Mouse (Mus musculus) CH12.LX (cell line): ENCODE results near the gene Atp6v1g2. TPM values are rescaled to one million over a fixed set of nuclear protein-coding genes. Genes with fewer than 3 reads are reported as not detected.

Source experiments
- DNase-seq: peaks from one replicate; pipeline ENCODE4 v3.0.0-alpha.2; 2013; ENCODE audit errors: extremely low read depth
- H3K27ac ChIP-seq: 2 replicates; pipeline ENCODE4 v1.5.1; 2012; ENCODE audit warnings: low read depth, mild to moderate bottlenecking, control low read depth, moderate library complexity; ENCODE audit not compliant: insufficient read depth
- H3K27me3 ChIP-seq: replicated peaks from 2 replicates; pipeline ENCODE3; 2012; ENCODE audit warnings: inconsistent platforms
- H3K36me3 ChIP-seq, 2 experiments: replicated peaks in 1 of 2; 2 replicates each; pipeline versions ENCODE3 to v1.6.1; 2012; ENCODE audit warnings: inconsistent platforms in 1 of 2, low read length in 1 of 2, mild to moderate bottlenecking in 1 of 2, mixed read lengths in 1 of 2, moderate library complexity in 1 of 2; ENCODE audit not compliant: control insufficient read depth in 1 of 2, insufficient read depth in 1 of 2
- H3K4me1 ChIP-seq, 2 experiments: 2 replicates each; pipeline ENCODE4 v1.6.1; 2012; ENCODE audit warnings: inconsistent platforms in 1 of 2, moderate library complexity in 1 of 2; ENCODE audit not compliant: insufficient read depth in 2 of 2, control insufficient read depth in 1 of 2
- H3K4me2 ChIP-seq: 2 replicates; pipeline ENCODE4 v1.6.1; 2012; ENCODE audit warnings: low read depth, mild to moderate bottlenecking, control low read depth; ENCODE audit not compliant: poor library complexity, insufficient read depth, severe bottlenecking
- H3K4me3 ChIP-seq, 3 experiments: fragments of 150-350 bp in 1 of 3; sonication (generic) in 1 of 3; replicated peaks in 1 of 3; 2 replicates each; pipeline versions ENCODE3 to v1.5.1; 2011 to 2012; ENCODE audit warnings: low read depth in 2 of 3, low read length in 2 of 3, mild to moderate bottlenecking in 2 of 3, moderate library complexity in 2 of 3, control low read depth in 1 of 3, improper control_type of control experiment in 1 of 3, inconsistent platforms in 1 of 3, mixed read lengths in 1 of 3; ENCODE audit not compliant: poor library complexity in 1 of 3
- H3K79me2 ChIP-seq: replicated peaks from 2 replicates; pipeline ENCODE4 v1.6.1; 2012; ENCODE audit warnings: mild to moderate bottlenecking, moderate library complexity; ENCODE audit not compliant: control insufficient read depth, poor library complexity, insufficient read depth, severe bottlenecking; ENCODE audit errors: extremely low read depth
- H3K9ac ChIP-seq: 2 replicates; pipeline ENCODE4 v1.6.1; 2012; ENCODE audit warnings: low read depth, mild to moderate bottlenecking, control low read depth, moderate library complexity; ENCODE audit not compliant: insufficient read depth
- H3K9me3 ChIP-seq: replicated peaks from 2 replicates; pipeline ENCODE3; 2012; ENCODE audit warnings: low read length, inconsistent platforms, mixed read lengths
- CHD1 ChIP-seq: IDR thresholded peaks from 2 replicates; pipeline ENCODE4 v1.6.1; 2012; ENCODE audit warnings: low read depth, low read length, improper control_type of control experiment, inconsistent platforms
- CHD2 ChIP-seq: IDR thresholded peaks from 2 replicates; pipeline ENCODE4 v1.6.1; 2011; ENCODE audit warnings: low read length, improper control_type of control experiment
- E2F4 ChIP-seq: IDR thresholded peaks from 2 replicates; pipeline ENCODE4 v1.6.1; 2011; ENCODE audit warnings: low read depth, low read length, improper control_type of control experiment; ENCODE audit not compliant: insufficient replicate concordance
- ELF1 ChIP-seq: IDR thresholded peaks from 2 replicates; pipeline ENCODE4 v1.6.1; 2014; ENCODE audit warnings: low read depth, mild to moderate bottlenecking, inconsistent platforms, low read length, improper control_type of control experiment
- EP300 ChIP-seq: IDR thresholded peaks from 2 replicates; pipeline ENCODE4 v1.6.1; 2011; ENCODE audit warnings: low read length, improper control_type of control experiment
- ETS1 ChIP-seq: conservative IDR thresholded peaks from 2 replicates; pipeline ENCODE4 v1.6.1; 2012; ENCODE audit warnings: low read depth, mild to moderate bottlenecking, inconsistent platforms, low read length, improper control_type of control experiment, moderate library complexity
- GABPA ChIP-seq: IDR thresholded peaks from 2 replicates; pipeline ENCODE4 v1.6.1; 2012; ENCODE audit warnings: low read depth, low read length, improper control_type of control experiment, inconsistent platforms; ENCODE audit not compliant: insufficient replicate concordance
- HCFC1 ChIP-seq: IDR thresholded peaks from 2 replicates; pipeline ENCODE4 v1.6.1; 2012; ENCODE audit warnings: low read depth, mild to moderate bottlenecking, inconsistent platforms, low read length, improper control_type of control experiment
- IRF4 ChIP-seq: IDR thresholded peaks from 2 replicates; pipeline ENCODE4 v1.6.1; 2014; ENCODE audit warnings: low read depth, mild to moderate bottlenecking, inconsistent platforms, low read length, improper control_type of control experiment
- KAT2A ChIP-seq: IDR thresholded peaks from 2 replicates; pipeline ENCODE4 v1.6.1; 2012; ENCODE audit warnings: low read length, improper control_type of control experiment, inconsistent platforms; ENCODE audit not compliant: insufficient replicate concordance
- MAFK ChIP-seq: IDR thresholded peaks from 2 replicates; pipeline ENCODE4 v1.6.1; 2011; ENCODE audit warnings: low read length, improper control_type of control experiment; ENCODE audit not compliant: insufficient replicate concordance
- MXI1 ChIP-seq: IDR thresholded peaks from 2 replicates; pipeline ENCODE4 v1.6.1; 2011; ENCODE audit warnings: mild to moderate bottlenecking, low read depth, low read length, improper control_type of control experiment
- MYC ChIP-seq: IDR thresholded peaks from 2 replicates; pipeline ENCODE4 v1.6.1; 2011; ENCODE audit warnings: low read depth, mild to moderate bottlenecking, improper control_type of control experiment, low read length
- PAX5 ChIP-seq: IDR thresholded peaks from 2 replicates; pipeline ENCODE4 v1.6.1; 2012; ENCODE audit warnings: low read length, inconsistent platforms, mixed read lengths
- POLR2A ChIP-seq: IDR thresholded peaks from 2 replicates; pipeline ENCODE4 v1.6.1; 2011; ENCODE audit warnings: low read depth, mild to moderate bottlenecking, improper control_type of control experiment, low read length
- POLR2AphosphoS2 ChIP-seq: IDR thresholded peaks from 2 replicates; pipeline ENCODE4 v1.6.1; 2011; ENCODE audit warnings: low read depth, low read length, improper control_type of control experiment
- RAD21 ChIP-seq: IDR thresholded peaks from 2 replicates; pipeline ENCODE4 v1.6.1; 2011; ENCODE audit warnings: low read depth, mild to moderate bottlenecking, low read length, improper control_type of control experiment, moderate library complexity
- RCOR1 ChIP-seq: conservative IDR thresholded peaks from 2 replicates; pipeline ENCODE4 v1.6.1; 2012; ENCODE audit warnings: low read depth, mild to moderate bottlenecking, inconsistent platforms, low read length, improper control_type of control experiment
- SMC3 ChIP-seq: IDR thresholded peaks from 2 replicates; pipeline ENCODE4 v1.6.1; 2011; ENCODE audit warnings: low read depth, low read length, improper control_type of control experiment
- TBP ChIP-seq: conservative IDR thresholded peaks from 2 replicates; pipeline ENCODE4 v1.6.1; 2011; ENCODE audit warnings: low read depth, low read length, improper control_type of control experiment
- TCF12 ChIP-seq: IDR thresholded peaks from 2 replicates; pipeline ENCODE4 v1.6.1; 2014; ENCODE audit warnings: low read depth, mild to moderate bottlenecking, inconsistent platforms, low read length, improper control_type of control experiment
- UBTF ChIP-seq: IDR thresholded peaks from 2 replicates; pipeline ENCODE4 v1.6.1; 2012; ENCODE audit warnings: low read depth, mild to moderate bottlenecking, inconsistent platforms, low read length, improper control_type of control experiment, moderate library complexity
- USF2 ChIP-seq: conservative IDR thresholded peaks from 2 replicates; pipeline ENCODE4 v1.6.1; 2011; ENCODE audit warnings: low read depth, low read length, improper control_type of control experiment
- ZC3H11A ChIP-seq: IDR thresholded peaks from 2 replicates; pipeline ENCODE4 v1.6.1; 2012; ENCODE audit warnings: low read depth, mild to moderate bottlenecking, inconsistent platforms, low read length, improper control_type of control experiment
- ZKSCAN1 ChIP-seq: IDR thresholded peaks from 2 replicates; pipeline ENCODE4 v1.6.1; 2012; ENCODE audit warnings: low read depth, inconsistent platforms, low read length, improper control_type of control experiment, borderline replicate concordance
- ZNF384 ChIP-seq: IDR thresholded peaks from 2 replicates; pipeline ENCODE4 v1.6.1; 2012; ENCODE audit warnings: low read depth, low read length, improper control_type of control experiment, inconsistent platforms
- dilution Hi-C: fragments of 300-500 bp; cut with MboI; formaldehyde crosslinking; loops from 2 replicates; pipeline ENCODE4 v1.14.3; 2020; ENCODE audit warnings: low sequenced_read_pairs; ENCODE audit not compliant: extremely low pct_unique_long_range_greater_than_20kb, extremely low pct_ligation_motif_present
- in situ Hi-C: fragments of 300-500 bp; cut with MboI; formaldehyde crosslinking; loops from 3 replicates; pipeline ENCODE4 v1.14.3; 2019; ENCODE audit warnings: low sequenced_read_pairs, low pct_ligation_motif_present, low pct_unique_long_range_greater_than_20kb, mixed read lengths
- polyA plus RNA-seq: library from polyadenylated mRNA; unstranded; fragments of >175 nt; gene quantifications from 2 replicates; pipeline ENCODE4 v1.2.1, GENCODE M21; 2012; ENCODE audit warnings: low read depth; ENCODE audit not compliant: insufficient read length
- total RNA-seq, 2 experiments: library from RNA; depleted of rRNA; stranded (reverse); fragments of 300-350 nt in 1 of 2; fragments of >200 nt in 1 of 2; gene quantifications; 2 replicates each; pipeline ENCODE4 v1.2.3; 2012 to 2014

Gene Atp6v1g2
- total and polyA plus RNA-seq, 3 experiments, result 0.23 to 1.4 (median 0.76) TPM

DNA sequence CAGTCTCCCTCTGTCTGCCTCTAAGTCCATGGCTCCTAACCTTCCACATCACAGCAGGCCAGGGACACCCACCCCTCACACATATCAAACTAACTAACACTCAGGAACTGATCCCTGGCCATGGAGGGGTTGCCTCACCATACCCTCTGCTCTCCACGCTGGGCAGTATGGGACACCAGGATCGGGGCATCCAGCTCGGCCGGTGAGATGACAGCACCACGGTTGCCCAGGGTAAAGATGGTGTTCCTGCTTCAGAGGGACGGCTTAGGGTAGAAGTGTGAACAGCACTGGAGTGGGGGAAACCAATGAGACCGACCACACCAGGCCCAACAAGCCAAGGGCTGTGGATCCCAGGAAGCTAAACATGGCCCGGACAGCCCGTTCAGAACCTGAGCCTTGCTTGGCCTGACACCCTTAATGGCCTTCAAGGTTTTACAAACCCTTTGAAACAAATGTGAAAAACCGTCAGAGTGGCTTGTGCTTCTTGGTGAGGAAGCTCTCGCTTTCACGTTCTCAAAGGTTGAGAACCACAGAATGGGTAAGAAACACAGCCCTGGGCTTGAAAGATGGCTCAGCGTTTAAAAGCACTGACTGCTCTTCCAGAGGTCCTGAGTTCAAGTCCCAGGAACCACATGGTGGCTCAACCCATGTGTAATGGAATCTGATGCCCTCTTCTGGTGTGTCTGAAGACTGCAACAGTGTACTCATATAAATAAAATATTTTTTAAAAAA, 45.7 kb downstream of the Atp6v1g2 start:
- H3K79me2 ChIP-seq, result no peaks in the 10 kb centered on the region
- no peak overlapping the region for H3K9ac ChIP-seq
- peaks cover 0 to 38% of the 10 kb centered on the region in 2 experiments for H3K36me3 ChIP-seq
- no peak overlapping the region for H3K4me2 ChIP-seq
- peaks cover 0 to 11% of the 10 kb centered on the region in 2 experiments; a peak in 2 of 4 replicates for H3K4me1 ChIP-seq
- H3K4me3 ChIP-seq, result no peak overlapping the region
- DNase-seq, result peak; percentile 74
- no peak overlapping the region for H3K27ac ChIP-seq
- TF ChIP-seq MAFK (0 out of 2 replicates have a peak, but pooled peaks have one; percentile 61), KAT2A (no peak), POLR2AphosphoS2 (no peak), CHD2 (no peak), ZC3H11A (no peak), ELF1 (peak; percentile 67; the same call in 1 of the 2 replicates), TCF12 (no peak), CHD1 (no peak), IRF4 (peak; percentile 92), MYC (peak; percentile 29; the same call in 1 of the 2 replicates), GABPA (no peak), SMC3 (no peak), UBTF (no peak), POLR2A (no peak), ZKSCAN1 (no peak), TBP (peak; percentile 94), EP300 (peak; percentile 87), RAD21 (no peak), ZNF384 (no peak), RCOR1 (no peak)
- TF ChIP-seq, all 38 proteins: peak for 6
- dilution Hi-C loops (no loop called here), in situ Hi-C loops (no loop called here)
- H3K27me3 ChIP-seq, result no peaks in the 10 kb centered on the region
- peaks cover 4% of the 10 kb centered on the region for H3K9me3 ChIP-seq

GRCm38 (mm10) chr17:35280276-35280675, 46.8 kb downstream of the Atp6v1g2 start:
- TF ChIP-seq EP300 (no peak), ZC3H11A (no peak), ETS1 (no peak), HCFC1 (no peak), E2F4 (no peak), PAX5 (no peak), RCOR1 (no peak), UBTF (no peak), USF2 (no peak), MXI1 (no peak), SMC3 (no peak), GABPA (no peak)
- no peak overlapping the region for H3K4me3 ChIP-seq
- peaks cover 0 to 9% of the 10 kb centered on the region in 2 experiments; a peak in 2 of 4 replicates for H3K4me1 ChIP-seq
- H3K9ac ChIP-seq, result no peak overlapping the region
- dilution Hi-C loops (no loop called here), in situ Hi-C loops (no loop called here)
- no peaks in the 10 kb centered on the region for H3K27me3 ChIP-seq
- DNase-seq, result no peak
- H3K79me2 ChIP-seq, result no peaks in the 10 kb centered on the region
- H3K27ac ChIP-seq, result no peak overlapping the region
- no peak overlapping the region for H3K4me2 ChIP-seq
- H3K36me3 ChIP-seq, result peaks cover 0 to 38% of the 10 kb centered on the region in 2 experiments
- peaks cover 4% of the 10 kb centered on the region for H3K9me3 ChIP-seq
